Mouse (Mus musculus) bone marrow, adult 2 months (tissue): ENCODE results near the gene Eef1g. TPM values are rescaled to one million over a fixed set of nuclear protein-coding genes. Genes with fewer than 3 reads are reported as not detected.

ENCODE experiments used
- H3K27ac ChIP-seq: fragments of 200-500 bp; 2 replicates; pipeline ENCODE4 v1.5.1; 2012; ENCODE audit warnings: low read depth, mild to moderate bottlenecking, control low read depth, inconsistent platforms, low read length; ENCODE audit not compliant: control insufficient read depth, poor library complexity, insufficient read depth
- H3K4me1 ChIP-seq: fragments of 200-500 bp; 2 replicates; pipeline ENCODE4 v1.6.1; 2011; ENCODE audit warnings: low read length; ENCODE audit not compliant: control insufficient read depth, insufficient read depth
- H3K4me3 ChIP-seq: fragments of 200-500 bp; replicated peaks from 2 replicates; pipeline ENCODE3; 2011; ENCODE audit warnings: mild to moderate bottlenecking, low read depth, low read length, control low read depth; ENCODE audit not compliant: control insufficient read depth
- CTCF ChIP-seq: fragments of 200-500 bp; IDR thresholded peaks from 2 replicates; pipeline ENCODE4 v1.5.1; 2011; ENCODE audit warnings: low read length, control low read depth; ENCODE audit not compliant: control insufficient read depth, insufficient read depth
- POLR2A ChIP-seq: fragments of 200-500 bp; IDR thresholded peaks from 2 replicates; pipeline ENCODE4 v1.6.1; 2011; ENCODE audit warnings: low read depth, mild to moderate bottlenecking, control low read depth, low read length, borderline replicate concordance; ENCODE audit not compliant: control insufficient read depth
- WGBS: fragments of 180-500 bp; shearing (Covaris S2); methylation state at CpG from one replicate; pipeline ENCODE4 v1.1.7; 2018; 5-methylcytosine and 5-hydroxymethylcytosine counted together
- polyA plus RNA-seq: library from polyadenylated mRNA; stranded (reverse); fragments of >200 nt; gene quantifications from 2 replicates; pipeline ENCODE4 v1.2.4, GENCODE M21; 2011; ENCODE audit warnings: low replicate concordance; ENCODE audit not compliant: missing spikeins, insufficient read depth, insufficient read length

Eef1g gene
- polyA plus RNA-seq = 129 and 224 TPM in 2 replicates

DNA sequence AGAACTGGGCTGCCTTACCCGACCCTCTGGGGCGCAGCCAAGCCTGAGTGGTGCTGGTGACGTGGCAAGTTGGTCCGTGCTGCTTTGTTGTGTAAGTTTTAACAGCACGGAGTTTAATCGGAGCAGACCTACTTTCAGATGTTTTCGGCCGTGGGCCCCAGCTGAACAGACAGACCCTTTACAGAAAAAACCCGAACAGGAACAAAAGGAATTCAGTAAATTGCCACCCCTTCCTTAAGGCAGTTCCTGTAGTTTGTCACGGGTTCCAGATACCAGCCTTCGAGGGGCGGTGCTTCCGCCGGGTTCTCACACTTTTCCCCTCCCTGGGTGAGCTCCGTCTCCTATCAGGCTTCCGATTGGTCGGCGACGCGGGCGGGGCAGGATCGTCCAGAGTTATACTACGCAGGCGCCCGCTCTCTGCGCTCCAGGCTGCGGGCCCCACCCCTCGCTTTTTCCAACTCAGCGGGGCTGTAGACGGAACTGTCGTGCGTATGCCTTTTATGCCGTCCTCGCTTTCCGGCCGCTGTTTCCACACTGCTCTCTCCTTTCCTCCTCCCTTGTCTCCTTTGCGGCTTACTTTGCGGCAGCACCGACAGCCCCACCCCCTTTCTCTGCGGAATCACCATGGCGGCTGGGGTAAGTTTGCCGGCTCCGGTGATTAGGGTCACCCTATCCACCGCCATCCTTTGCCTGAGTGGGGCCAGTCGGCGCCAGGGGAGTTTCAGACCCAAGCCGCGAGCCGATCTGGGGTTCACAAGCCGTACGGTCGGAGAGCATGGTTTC is at the start of gene Eef1g:
Gene Eef1g (plus strand): TSS at position 452 of the 783 bp plus-strand sequence.
- Histone ChIP-seq H3K4me1 (no peaks in the 10 kb centered on the region), H3K4me3 (peak within 1 kb of the TSS; percentile 73), H3K27ac (peak within 1 kb of the TSS; percentile 79)
- under 1% methylated on average over 52 of the region's 52 CpGs for WGBS
- TF ChIP-seq POLR2A (no peak; the same call in 1 of the 2 replicates), CTCF (no peak)

DNA sequence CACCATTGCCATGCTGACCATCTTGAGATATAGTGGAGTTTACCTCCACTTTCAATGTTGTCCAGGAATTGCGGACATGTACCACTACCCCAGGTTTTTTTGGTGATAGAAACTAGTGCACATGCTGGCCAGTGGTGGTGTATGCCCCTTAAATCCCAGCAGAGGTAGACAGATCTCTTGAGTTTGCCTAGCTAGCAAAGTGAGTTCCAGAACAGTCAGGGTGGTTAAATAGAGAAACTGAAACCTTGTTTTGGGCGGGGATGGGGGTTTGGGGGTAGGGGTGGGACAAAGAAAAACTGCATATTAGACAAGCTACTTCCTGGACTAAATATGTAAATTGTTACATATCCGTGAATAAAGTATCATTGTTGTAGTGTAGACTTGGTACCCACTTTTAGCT is 47.8 kb upstream of the Eef1g start:
- no peak for TF ChIP-seq CTCF
- no peak for TF ChIP-seq POLR2A
- H3K4me3 ChIP-seq = no peak overlapping the region
- H3K4me1 ChIP-seq = peaks cover 3% of the 10 kb centered on the region; the same call in 1 of the 2 replicates
- WGBS = 52% methylated on average over 3 of the region's 3 CpGs
- no peak overlapping the region for H3K27ac ChIP-seq

DNA sequence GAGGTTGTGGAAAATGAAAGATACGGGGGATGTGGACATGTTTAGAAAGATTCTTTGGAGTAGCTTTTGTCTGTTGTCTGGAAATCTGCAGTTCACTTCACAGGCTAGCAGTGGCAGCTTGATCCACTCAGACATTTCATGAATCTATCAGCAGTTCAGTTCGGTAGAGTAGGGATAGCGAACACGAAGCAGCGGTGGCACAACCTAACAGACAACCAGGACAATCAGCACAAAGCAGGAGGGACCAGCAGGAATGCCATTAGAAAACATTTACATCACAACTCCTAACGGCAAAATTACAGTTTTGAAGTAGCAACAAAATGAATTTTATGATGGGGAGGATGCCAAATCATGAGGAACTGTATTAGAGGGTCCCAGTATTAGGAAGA is 47.2 kb upstream of the Eef1g start:
- TF ChIP-seq POLR2A (no peak), CTCF (no peak)
- Histone ChIP-seq H3K27ac (no peak overlapping the region; the same call in 1 of the 2 replicates), H3K4me3 (peak overlapping the region; percentile 11), H3K4me1 (peaks cover 3% of the 10 kb centered on the region; the same call in 1 of the 2 replicates)
- WGBS = 70% methylated on average over 6 of the region's 6 CpGs

DNA sequence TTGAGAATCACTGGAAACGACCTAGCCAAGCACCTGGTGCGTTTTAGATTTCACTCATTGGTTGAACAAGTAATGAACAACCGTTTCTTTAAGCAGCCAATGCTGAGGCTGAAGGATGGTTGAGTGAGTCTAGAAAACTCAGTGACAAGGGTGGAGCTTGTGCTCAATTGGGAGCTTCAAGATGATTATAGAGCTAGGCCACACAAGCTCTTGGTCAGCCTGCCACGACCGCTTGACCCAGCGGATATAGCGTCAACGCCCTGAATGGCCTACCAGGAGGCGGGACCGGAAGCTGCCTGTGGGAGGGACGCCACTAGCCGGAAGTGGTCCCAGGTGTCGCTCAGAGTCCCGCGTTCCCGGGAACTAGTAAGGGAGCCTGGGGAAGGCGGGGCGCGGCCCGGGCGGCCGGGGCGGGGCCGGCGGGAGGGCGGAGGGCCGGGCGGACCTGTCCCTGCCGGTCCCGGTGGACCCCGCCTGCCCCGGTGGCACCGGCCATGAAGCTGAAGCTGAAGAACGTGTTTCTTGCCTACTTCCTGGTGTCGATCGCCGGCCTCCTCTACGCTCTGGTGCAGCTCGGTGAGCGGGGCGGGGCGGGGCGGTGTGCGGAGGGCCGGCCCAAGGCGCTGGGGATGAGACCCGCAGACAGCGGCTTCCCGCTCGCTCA is 46.6 kb upstream of the Eef1g start, which contains the start of gene B3gat3:
Gene B3gat3 (plus strand): TSS at position 302 of the 664 bp plus-strand sequence.
- TF ChIP-seq POLR2A (peak; percentile 66; the same call in 1 of the 2 replicates), CTCF (no peak)
- Histone ChIP-seq H3K4me1 (peaks cover 3% of the 10 kb centered on the region; the same call in 1 of the 2 replicates), H3K4me3 (peak within 1 kb of the TSS; percentile 91), H3K27ac (peak within 1 kb of the TSS; percentile 86)
- 1% methylated on average over 50 of the region's 50 CpGs for WGBS

DNA sequence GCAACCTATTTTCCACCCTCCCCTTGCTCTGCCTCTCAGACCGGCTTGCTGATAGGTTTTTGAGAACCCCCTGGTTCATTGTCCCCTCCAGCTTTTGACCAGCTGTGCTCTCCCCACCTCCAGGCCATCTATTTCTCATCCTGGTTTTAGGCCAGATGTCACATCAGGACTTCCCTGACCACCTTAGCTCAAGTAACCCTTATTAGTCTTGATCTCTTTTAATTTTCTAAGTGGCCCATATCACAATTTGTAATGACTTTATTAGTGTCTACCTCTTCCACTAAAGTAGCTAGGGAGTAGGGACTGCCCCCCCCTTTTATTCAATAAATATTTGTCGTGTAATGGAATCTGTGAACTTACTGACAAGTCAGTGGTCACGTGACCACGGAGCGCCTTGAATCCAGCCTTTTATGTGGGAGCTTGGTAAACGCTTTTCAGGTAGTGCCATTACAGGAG is 46.0 kb upstream of the Eef1g start:
- Histone ChIP-seq H3K4me3 (peak overlapping the region; percentile 91), H3K4me1 (peaks cover 3% of the 10 kb centered on the region; the same call in 1 of the 2 replicates), H3K27ac (peak overlapping the region; percentile 86)
- no peak for TF ChIP-seq CTCF
- no peak for TF ChIP-seq POLR2A
- under 1% methylated on average over 6 of the region's 6 CpGs for WGBS

DNA sequence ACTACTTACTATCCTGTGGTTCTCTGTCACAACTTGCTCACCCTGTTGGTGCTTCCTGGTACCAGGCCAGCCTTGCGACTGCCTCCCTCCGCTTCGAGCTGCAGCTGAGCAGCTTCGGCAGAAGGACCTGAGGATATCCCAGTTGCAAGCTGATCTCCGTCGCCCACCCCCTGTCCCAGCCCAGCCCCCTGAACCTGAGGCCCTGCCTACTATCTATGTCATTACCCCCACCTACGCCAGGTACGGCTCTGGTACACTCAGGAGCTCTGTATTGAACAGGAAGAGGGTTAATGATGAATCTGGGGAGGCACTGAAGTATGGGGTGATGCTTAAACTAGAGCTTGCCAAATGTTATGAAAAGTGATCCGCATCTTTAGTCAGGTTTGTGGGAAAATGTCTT is 45.1 kb upstream of the Eef1g start:
- peak overlapping the region; percentile 43 for H3K4me3 ChIP-seq
- H3K27ac ChIP-seq = no peak overlapping the region
- TF ChIP-seq POLR2A (no peak), CTCF (no peak)
- peaks cover 3% of the 10 kb centered on the region; the same call in 1 of the 2 replicates for H3K4me1 ChIP-seq
- WGBS = 56% methylated on average over 9 of the region's 9 CpGs

DNA sequence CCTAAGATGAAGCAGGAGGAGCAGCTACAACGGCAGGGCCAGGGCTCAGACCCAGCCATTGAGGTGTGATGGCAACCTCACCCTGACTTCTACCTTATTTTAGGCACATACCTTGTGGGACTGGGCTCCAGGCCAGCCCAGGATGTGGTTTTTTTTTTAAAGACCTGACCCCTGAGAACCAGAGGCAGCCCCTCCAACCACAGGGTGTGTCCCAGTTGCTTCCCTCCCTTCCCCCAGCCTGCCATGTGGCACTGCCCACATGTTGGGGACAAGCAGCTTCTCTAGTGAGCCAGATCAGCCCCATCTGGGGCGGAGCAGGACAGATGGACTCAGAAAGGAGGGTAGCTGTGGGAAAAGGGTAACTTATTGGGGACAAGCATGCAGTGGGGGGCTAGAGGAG is 40.1 kb upstream of the Eef1g start:
- no peak overlapping the region; the same call in 1 of the 2 replicates for H3K27ac ChIP-seq
- H3K4me3 ChIP-seq = no peak overlapping the region
- WGBS = 29% methylated on average over 2 of the region's 2 CpGs
- peaks cover 1% of the 10 kb centered on the region for H3K4me1 ChIP-seq
- TF ChIP-seq CTCF (no peak), POLR2A (no peak)
